Mouse (Mus musculus): ENCODE measurements around the gene Slc39a9. TPM values are rescaled to one million over a fixed set of nuclear protein-coding genes. Genes with fewer than 3 reads are reported as not detected.
A peak's percentile ranks its signal among the peaks of the same experiment; 100 is the strongest.

The Slc39a9 gene
- polyA plus RNA-seq, 1 experiment from 2014 or later = 14.9 TPM

- no peak overlapping the region for H3K27ac ChIP-seq (ENCODE audit: low read length)
- H3K4me2 ChIP-seq (replicated peaks; ENCODE audit: low read depth, low read length) = no peak overlapping the region
- no peak for TF ChIP-seq CTCF (IDR thresholded peaks at IDR 0.05)
- TF ChIP-seq EP300 (IDR thresholded peaks at IDR 0.05) = no peak
- H3K9me3 ChIP-seq (ENCODE audit: low read length) = no peaks in the 10 kb centered on the region
- no peak for ATAC-seq
- H3K9ac ChIP-seq (replicated peaks; ENCODE audit: low read depth) = no peak overlapping the region
- no peaks in the 10 kb centered on the region for H3K36me3 ChIP-seq (ENCODE audit: insufficient read depth, low read length)
- no peak for DNase-seq (ENCODE audit: low spot score)
- no peaks in the 10 kb centered on the region for H3K4me1 ChIP-seq (ENCODE audit: insufficient read depth, low read depth, low read length)
- WGBS = 63% methylated on average over 6 of the region's 6 CpGs
- H3K4me3 ChIP-seq (ENCODE audit: low read depth, low read length) = no peak overlapping the region
- no peaks in the 10 kb centered on the region for H3K27me3 ChIP-seq (replicated peaks; ENCODE audit: insufficient read depth, low read length)
Observed at GRCm38 (mm10) chr12:80715915-80716314, 72.2 kb downstream of the Slc39a9 start.

- no peaks in the 10 kb centered on the region for H3K9me3 ChIP-seq (ENCODE audit: low read length)
- ATAC-seq (no peak), DNase-seq (ENCODE audit: low spot score) (no peak)
- no peak overlapping the region for H3K4me2 ChIP-seq (replicated peaks; ENCODE audit: low read depth, low read length)
- H3K9ac ChIP-seq (replicated peaks; ENCODE audit: low read depth) = no peak overlapping the region
- H3K27me3 ChIP-seq (replicated peaks; ENCODE audit: insufficient read depth, low read length) = no peaks in the 10 kb centered on the region
- WGBS = 70% methylated on average over 2 of the region's 2 CpGs
- no peaks in the 10 kb centered on the region for H3K36me3 ChIP-seq (ENCODE audit: insufficient read depth, low read length)
- no peak overlapping the region for H3K27ac ChIP-seq (ENCODE audit: low read length)
- no peak for TF ChIP-seq EP300 (IDR thresholded peaks at IDR 0.05)
- no peak for TF ChIP-seq CTCF (IDR thresholded peaks at IDR 0.05)
- no peak overlapping the region for H3K4me3 ChIP-seq (ENCODE audit: low read depth, low read length)
- H3K4me1 ChIP-seq (ENCODE audit: insufficient read depth, low read depth, low read length) = no peaks in the 10 kb centered on the region
Observed at GRCm38 (mm10) chr12:80719141-80719540, 75.5 kb downstream of the Slc39a9 start.

GRCm38 (mm10) chr12:80720507-80720906 is 76.8 kb downstream of the Slc39a9 start:
- DNase-seq (ENCODE audit: low spot score) (no peak), ATAC-seq (no peak)
- Histone ChIP-seq H3K27ac (ENCODE audit: low read length) (no peak overlapping the region), H3K4me1 (ENCODE audit: insufficient read depth, low read depth, low read length) (no peaks in the 10 kb centered on the region), H3K36me3 (ENCODE audit: insufficient read depth, low read length) (no peaks in the 10 kb centered on the region), H3K4me2 (replicated peaks; ENCODE audit: low read depth, low read length) (no peak overlapping the region), H3K4me3 (ENCODE audit: low read depth, low read length) (no peak overlapping the region), H3K9ac (replicated peaks; ENCODE audit: low read depth) (no peak overlapping the region), H3K9me3 (ENCODE audit: low read length) (no peaks in the 10 kb centered on the region), H3K27me3 (replicated peaks; ENCODE audit: insufficient read depth, low read length) (no peaks in the 10 kb centered on the region)
- TF ChIP-seq EP300 (IDR thresholded peaks at IDR 0.05) = no peak
- TF ChIP-seq CTCF (IDR thresholded peaks at IDR 0.05) = no peak
- 77% methylated on average over 12 of the region's 12 CpGs for WGBS

GRCm38 (mm10) chr12:80721458-80721857 is 77.8 kb downstream of the Slc39a9 start:
- no peak for DNase-seq (ENCODE audit: low spot score)

GRCm38 (mm10) chr12:80724853-80725559 is 81.3 kb downstream of the Slc39a9 start:
- H3K4me1 ChIP-seq (ENCODE audit: insufficient read depth, low read depth, low read length) = no peaks in the 10 kb centered on the region
- 23% methylated on average over 10 of the region's 10 CpGs for WGBS
- no peak overlapping the region for H3K4me2 ChIP-seq (replicated peaks; ENCODE audit: low read depth, low read length)
- peak; percentile 85 for DNase-seq (ENCODE audit: low spot score)
- TF ChIP-seq CTCF (IDR thresholded peaks at IDR 0.05) (peak; percentile 91), EP300 (IDR thresholded peaks at IDR 0.05) (no peak)
- no peaks in the 10 kb centered on the region for H3K36me3 ChIP-seq (ENCODE audit: insufficient read depth, low read length)
- peak; percentile 43; the same call in 1 of the 2 replicates for ATAC-seq
- H3K27ac ChIP-seq (ENCODE audit: low read length) = no peak overlapping the region
- no peak overlapping the region for H3K9ac ChIP-seq (replicated peaks; ENCODE audit: low read depth)
- no peak overlapping the region for H3K4me3 ChIP-seq (ENCODE audit: low read depth, low read length)
- no peaks in the 10 kb centered on the region for H3K9me3 ChIP-seq (ENCODE audit: low read length)
- no peaks in the 10 kb centered on the region for H3K27me3 ChIP-seq (replicated peaks; ENCODE audit: insufficient read depth, low read length)

More at GRCm38 (mm10) chr12:80721458-80721857, 77.8 kb downstream of the Slc39a9 start:
- H3K4me2 ChIP-seq (replicated peaks; ENCODE audit: low read depth, low read length) = no peak overlapping the region
- no peak overlapping the region for H3K4me3 ChIP-seq (ENCODE audit: low read depth, low read length)
- WGBS = 84% methylated on average over 15 of the region's 15 CpGs
- ATAC-seq = no peak
- no peak overlapping the region for H3K27ac ChIP-seq (ENCODE audit: low read length)
- no peaks in the 10 kb centered on the region for H3K9me3 ChIP-seq (ENCODE audit: low read length)
- no peaks in the 10 kb centered on the region for H3K27me3 ChIP-seq (replicated peaks; ENCODE audit: insufficient read depth, low read length)
- no peaks in the 10 kb centered on the region for H3K36me3 ChIP-seq (ENCODE audit: insufficient read depth, low read length)
- H3K9ac ChIP-seq (replicated peaks; ENCODE audit: low read depth) = no peak overlapping the region
- no peaks in the 10 kb centered on the region for H3K4me1 ChIP-seq (ENCODE audit: insufficient read depth, low read depth, low read length)
- TF ChIP-seq CTCF (IDR thresholded peaks at IDR 0.05) (no peak), EP300 (IDR thresholded peaks at IDR 0.05) (no peak)

- H3K9ac ChIP-seq (replicated peaks; ENCODE audit: low read depth) = no peak overlapping the region
- H3K4me1 ChIP-seq (ENCODE audit: insufficient read depth, low read depth, low read length) = no peaks in the 10 kb centered on the region
- no peaks in the 10 kb centered on the region for H3K36me3 ChIP-seq (ENCODE audit: insufficient read depth, low read length)
- ATAC-seq = no peak
- no peak overlapping the region for H3K4me2 ChIP-seq (replicated peaks; ENCODE audit: low read depth, low read length)
- DNase-seq (ENCODE audit: low spot score) = no peak
- no peak overlapping the region for H3K27ac ChIP-seq (ENCODE audit: low read length)
- TF ChIP-seq EP300 (IDR thresholded peaks at IDR 0.05) = no peak
- no peak for TF ChIP-seq CTCF (IDR thresholded peaks at IDR 0.05)
- H3K4me3 ChIP-seq (ENCODE audit: low read depth, low read length) = no peak overlapping the region
- no peaks in the 10 kb centered on the region for H3K27me3 ChIP-seq (replicated peaks; ENCODE audit: insufficient read depth, low read length)
- H3K9me3 ChIP-seq (ENCODE audit: low read length) = no peaks in the 10 kb centered on the region
- 15% methylated on average over 1 of the region's 1 CpGs for WGBS
Observed at GRCm38 (mm10) chr12:80728207-80728606, 84.5 kb downstream of the Slc39a9 start.
